Mouse (Mus musculus): ENCODE measurements around the gene Gfi1. TPM values are rescaled to one million over a fixed set of nuclear protein-coding genes. Genes with fewer than 3 reads are reported as not detected.

Gfi1 gene
- polyA plus RNA-seq, 1 experiment from 2014 or later: not detected

DNA sequence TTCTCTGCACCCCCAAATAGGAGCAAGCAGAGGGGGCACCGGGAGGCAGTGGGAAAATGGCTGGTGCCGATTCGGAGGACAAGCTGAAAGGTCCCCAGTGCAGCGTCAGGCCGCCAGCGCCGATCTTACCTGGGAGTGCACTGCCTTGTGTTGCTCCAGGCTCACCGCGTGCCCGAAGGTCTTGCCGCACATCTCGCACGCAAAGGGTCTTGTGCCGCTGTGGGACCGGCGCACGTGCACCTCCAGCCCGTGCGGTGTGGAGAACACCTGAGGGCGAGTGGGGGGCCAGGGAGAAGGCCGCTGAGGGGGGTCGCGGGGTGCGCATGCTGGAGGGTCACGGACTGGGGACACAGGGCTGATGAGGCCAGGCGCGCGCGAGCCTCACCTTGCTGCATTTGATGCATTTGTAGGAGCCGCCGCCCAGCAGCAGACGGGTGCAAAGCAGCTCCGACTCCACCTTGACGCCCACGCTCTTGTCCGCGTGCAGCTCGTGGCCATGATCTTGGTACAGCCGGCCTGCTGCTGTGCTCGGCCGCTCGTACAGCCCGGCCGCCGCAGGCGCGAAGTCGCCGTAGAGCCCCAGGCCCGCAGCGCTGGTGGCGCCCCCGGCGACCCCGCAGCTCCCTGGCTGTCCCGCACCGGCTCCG lies 4.7 kb downstream of the Gfi1 start:
- H3K9ac ChIP-seq: no peak overlapping the region
- H3K27me3 ChIP-seq: peaks cover 81% of the 10 kb centered on the region
- 2% methylated on average over 55 of the region's 58 CpGs for WGBS

GRCm38 (mm10) chr5:107720511-107720910 lies 5.3 kb downstream of the Gfi1 start:
- H3K27ac ChIP-seq (replicated peaks): no peak overlapping the region
- WGBS: 3% methylated on average over 5 of the region's 5 CpGs
- no peak overlapping the region for H3K9ac ChIP-seq
- H3K27me3 ChIP-seq: peaks cover 77% of the 10 kb centered on the region
- H3K4me3 ChIP-seq: no peak overlapping the region
- peaks cover 38% of the 10 kb centered on the region for H3K4me1 ChIP-seq (replicated peaks)
- H3K36me3 ChIP-seq: no peaks in the 10 kb centered on the region
- H3K4me2 ChIP-seq: peak overlapping the region; percentile 66
- ATAC-seq (ENCODE audit: low FRiP score, low read depth): no peak
- H3K9me3 ChIP-seq: no peaks in the 10 kb centered on the region

More for the DNA sequence above, 4.7 kb downstream of the Gfi1 start:
- Histone ChIP-seq H3K9me3 (no peaks in the 10 kb centered on the region), H3K36me3 (no peaks in the 10 kb centered on the region), H3K4me2 (peak overlapping the region; percentile 66), H3K27ac (replicated peaks) (no peak overlapping the region), H3K4me3 (peak overlapping the region; percentile 35), H3K4me1 (replicated peaks) (peaks cover 44% of the 10 kb centered on the region)
- ATAC-seq (ENCODE audit: low FRiP score, low read depth): peak; percentile 19; the same call in 1 of the 2 replicates

DNA sequence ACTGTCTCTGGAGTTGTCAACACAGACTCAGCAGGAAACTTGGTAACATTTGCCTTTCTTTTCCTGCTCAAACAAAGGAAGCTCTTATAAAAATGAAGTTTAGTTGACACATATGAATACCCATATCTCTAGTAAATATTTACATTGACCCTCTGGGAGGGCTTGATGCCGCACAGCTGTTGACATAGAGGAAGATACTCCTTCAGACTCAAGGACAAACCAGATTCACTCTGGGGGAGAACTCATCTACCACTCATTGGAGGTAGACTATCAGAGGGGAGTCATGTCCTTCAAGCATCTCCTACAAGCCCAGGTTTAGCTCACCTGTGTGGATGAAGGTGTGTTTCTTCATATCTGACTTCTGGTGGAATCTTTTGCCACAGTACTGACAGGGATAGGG lies 6.0 kb downstream of the Gfi1 start:
- H3K36me3 ChIP-seq: no peaks in the 10 kb centered on the region
- ATAC-seq (ENCODE audit: low FRiP score, low read depth): no peak
- H3K27me3 ChIP-seq: peaks cover 73% of the 10 kb centered on the region
- H3K4me2 ChIP-seq: no peak overlapping the region
- H3K9me3 ChIP-seq: no peaks in the 10 kb centered on the region
- H3K27ac ChIP-seq (replicated peaks): no peak overlapping the region
- H3K4me3 ChIP-seq: no peak overlapping the region
- H3K4me1 ChIP-seq (replicated peaks): peaks cover 31% of the 10 kb centered on the region
- H3K9ac ChIP-seq: no peak overlapping the region
- WGBS: 31% methylated on average over 1 of the region's 1 CpGs

- WGBS: 20% methylated on average over 3 of the region's 3 CpGs
- Histone ChIP-seq H3K9ac (no peak overlapping the region), H3K27me3 (peaks cover 72% of the 10 kb centered on the region), H3K4me2 (no peak overlapping the region), H3K4me1 (replicated peaks) (peaks cover 28% of the 10 kb centered on the region), H3K9me3 (no peaks in the 10 kb centered on the region), H3K36me3 (no peaks in the 10 kb centered on the region), H3K4me3 (no peak overlapping the region), H3K27ac (replicated peaks) (no peak overlapping the region)
- no peak for ATAC-seq (ENCODE audit: low FRiP score, low read depth)
Observed at GRCm38 (mm10) chr5:107719209-107719608, 6.6 kb downstream of the Gfi1 start.

GRCm38 (mm10) chr5:107717871-107718361 lies 7.9 kb downstream of the Gfi1 start:
- Histone ChIP-seq H3K4me1 (replicated peaks) (peaks cover 15% of the 10 kb centered on the region), H3K9me3 (no peaks in the 10 kb centered on the region), H3K4me3 (no peak overlapping the region), H3K9ac (no peak overlapping the region), H3K4me2 (no peak overlapping the region), H3K27me3 (peaks cover 64% of the 10 kb centered on the region), H3K36me3 (no peaks in the 10 kb centered on the region), H3K27ac (replicated peaks) (no peak overlapping the region)
- 13% methylated on average over 11 of the region's 11 CpGs for WGBS
- ATAC-seq (ENCODE audit: low FRiP score, low read depth): no peak

DNA sequence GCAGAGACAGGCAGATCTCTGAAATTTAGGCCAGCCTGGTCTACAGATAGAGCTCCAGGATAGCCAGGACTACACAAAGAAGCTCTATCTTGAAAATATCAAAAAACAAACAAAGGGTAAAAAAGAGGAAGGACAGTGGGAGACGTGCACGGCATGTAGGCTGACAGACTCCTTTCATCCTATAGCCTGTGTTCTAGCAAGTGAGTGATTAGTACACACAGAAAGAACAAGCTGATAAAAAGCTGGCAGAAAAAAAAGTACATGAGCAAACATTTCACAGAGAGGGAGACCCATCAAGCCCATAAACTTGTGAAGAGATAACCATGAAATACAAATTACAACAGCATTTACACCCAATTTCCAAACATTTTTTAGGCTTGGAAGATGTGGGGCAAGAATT lies 14.1 kb downstream of the Gfi1 start:
- ATAC-seq (ENCODE audit: low FRiP score, low read depth): no peak
- no peaks in the 10 kb centered on the region for H3K9me3 ChIP-seq
- no peak overlapping the region for H3K4me3 ChIP-seq
- peaks cover 6% of the 10 kb centered on the region for H3K27me3 ChIP-seq
- H3K4me2 ChIP-seq: no peak overlapping the region
- H3K27ac ChIP-seq (replicated peaks): no peak overlapping the region
- no peaks in the 10 kb centered on the region for H3K36me3 ChIP-seq
- no peak overlapping the region for H3K9ac ChIP-seq
- 60% methylated on average over 2 of the region's 2 CpGs for WGBS
- no peaks in the 10 kb centered on the region for H3K4me1 ChIP-seq (replicated peaks)

DNA sequence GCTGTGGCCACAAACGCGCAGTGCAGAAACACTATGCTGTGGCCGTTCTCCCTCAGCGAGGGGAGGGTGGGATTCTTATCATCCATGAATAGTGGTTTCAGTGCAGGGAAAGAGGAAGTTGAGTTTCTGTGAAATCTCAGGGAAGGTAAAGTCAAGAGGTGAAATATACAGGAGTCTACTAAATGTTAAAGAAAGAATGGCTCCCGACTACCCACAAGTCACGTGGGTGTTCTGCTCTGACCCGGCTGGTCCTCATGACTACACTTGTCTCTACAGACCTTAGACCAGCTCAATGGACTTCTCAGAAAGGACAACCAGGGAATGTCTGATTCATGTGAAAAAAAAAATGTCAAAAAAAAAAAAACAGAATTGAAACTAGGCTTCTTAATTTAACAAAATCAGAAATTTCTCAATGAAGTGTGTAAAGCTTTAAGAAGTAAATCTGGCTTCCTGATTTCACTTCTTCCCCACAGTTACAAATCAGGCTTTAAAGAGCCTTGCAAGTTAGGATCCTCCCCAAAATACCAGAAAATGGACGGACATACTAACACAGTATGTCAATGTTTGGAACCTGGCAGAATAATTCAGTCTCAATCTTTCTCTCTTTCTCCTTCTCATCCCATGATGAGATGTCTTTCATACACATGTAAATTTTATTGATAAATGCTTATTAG lies 17.6 kb downstream of the Gfi1 start:
- Histone ChIP-seq H3K27me3 (no peaks in the 10 kb centered on the region; the same call in 1 of the 2 replicates), H3K9me3 (no peaks in the 10 kb centered on the region), H3K36me3 (no peaks in the 10 kb centered on the region), H3K4me3 (no peak overlapping the region), H3K4me1 (replicated peaks) (no peaks in the 10 kb centered on the region), H3K9ac (no peak overlapping the region), H3K4me2 (no peak overlapping the region), H3K27ac (replicated peaks) (no peak overlapping the region)
- ATAC-seq (ENCODE audit: low FRiP score, low read depth): no peak
- WGBS: 92% methylated on average over 8 of the region's 8 CpGs

GRCm38 (mm10) chr5:107706262-107706661 lies 19.6 kb downstream of the Gfi1 start:
- WGBS: 77% methylated on average over 1 of the region's 1 CpGs
- no peaks in the 10 kb centered on the region for H3K36me3 ChIP-seq
- H3K9ac ChIP-seq: no peak overlapping the region
- no peak for ATAC-seq (ENCODE audit: low FRiP score, low read depth)
- H3K4me1 ChIP-seq (replicated peaks): no peaks in the 10 kb centered on the region
- no peak overlapping the region for H3K27ac ChIP-seq (replicated peaks)
- H3K27me3 ChIP-seq: no peaks in the 10 kb centered on the region
- no peak overlapping the region for H3K4me2 ChIP-seq
- no peak overlapping the region for H3K4me3 ChIP-seq
- no peaks in the 10 kb centered on the region for H3K9me3 ChIP-seq

GRCm38 (mm10) chr5:107705756-107706155 lies 20.1 kb downstream of the Gfi1 start:
- H3K9ac ChIP-seq: no peak overlapping the region
- no peak overlapping the region for H3K4me2 ChIP-seq
- no peak overlapping the region for H3K4me3 ChIP-seq
- H3K36me3 ChIP-seq: no peaks in the 10 kb centered on the region
- no peak overlapping the region for H3K27ac ChIP-seq (replicated peaks)
- 93% methylated on average over 4 of the region's 4 CpGs for WGBS
- no peak for ATAC-seq (ENCODE audit: low FRiP score, low read depth)
- H3K27me3 ChIP-seq: no peaks in the 10 kb centered on the region
- H3K4me1 ChIP-seq (replicated peaks): no peaks in the 10 kb centered on the region
- H3K9me3 ChIP-seq: no peaks in the 10 kb centered on the region

DNA sequence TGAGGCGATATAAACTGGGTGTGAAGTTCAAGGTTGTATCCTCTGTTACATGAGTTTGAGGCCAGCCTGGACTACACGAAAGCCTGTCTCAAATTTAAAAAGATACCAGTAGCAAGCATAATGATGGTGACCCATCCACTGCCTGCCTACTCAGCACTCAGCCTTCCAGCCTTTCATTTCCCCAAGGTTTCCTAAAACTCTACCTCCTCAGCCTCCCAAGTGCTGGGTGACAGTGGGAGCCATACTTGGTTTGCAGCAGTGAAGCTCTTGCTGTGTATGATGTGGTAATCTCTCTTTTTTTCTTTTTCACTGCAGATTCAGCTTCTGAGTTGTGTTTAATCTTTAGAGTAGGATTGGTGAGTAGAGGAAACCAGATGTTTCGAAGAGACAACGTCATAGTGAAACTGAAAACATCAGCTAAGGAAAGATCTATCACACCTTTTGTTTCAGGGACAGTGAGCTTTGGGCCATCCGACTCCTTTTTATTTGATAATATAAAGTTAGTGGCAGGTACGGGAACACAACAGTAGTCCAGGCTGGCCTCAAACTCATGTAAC lies 22.6 kb downstream of the Gfi1 start:
- Histone ChIP-seq H3K27ac (replicated peaks) (no peak overlapping the region), H3K4me2 (no peak overlapping the region), H3K36me3 (no peaks in the 10 kb centered on the region), H3K4me3 (no peak overlapping the region), H3K27me3 (no peaks in the 10 kb centered on the region), H3K4me1 (replicated peaks) (no peaks in the 10 kb centered on the region), H3K9ac (no peak overlapping the region), H3K9me3 (no peaks in the 10 kb centered on the region)
- ATAC-seq (ENCODE audit: low FRiP score, low read depth): no peak
- WGBS: 92% methylated on average over 6 of the region's 6 CpGs

DNA sequence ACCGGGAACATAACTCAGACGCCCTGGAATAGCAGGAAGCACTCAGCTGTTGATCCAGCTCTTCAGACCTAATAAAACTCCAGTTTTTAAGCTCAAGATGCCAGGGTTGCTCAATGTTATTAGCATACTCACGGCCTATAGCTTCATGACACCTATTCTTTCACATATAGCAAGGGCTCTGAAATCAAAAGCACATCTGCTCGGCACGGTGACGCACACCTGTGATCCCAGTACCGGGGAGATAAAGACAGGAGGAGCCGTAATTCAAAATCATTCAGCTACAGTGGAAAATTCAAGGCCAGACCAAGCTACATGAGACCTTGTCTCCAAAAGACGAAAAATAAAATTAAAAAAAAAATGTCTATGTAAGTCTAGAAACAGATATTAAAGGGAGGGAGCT lies 24.2 kb downstream of the Gfi1 start:
- 89% methylated on average over 9 of the region's 9 CpGs for WGBS
- no peak overlapping the region for H3K4me2 ChIP-seq
- no peaks in the 10 kb centered on the region for H3K27me3 ChIP-seq
- no peak overlapping the region for H3K4me3 ChIP-seq
- no peak overlapping the region for H3K9ac ChIP-seq
- ATAC-seq (ENCODE audit: low FRiP score, low read depth): no peak
- H3K27ac ChIP-seq (replicated peaks): no peak overlapping the region
- no peaks in the 10 kb centered on the region for H3K36me3 ChIP-seq
- no peaks in the 10 kb centered on the region for H3K9me3 ChIP-seq
- H3K4me1 ChIP-seq (replicated peaks): no peaks in the 10 kb centered on the region

- H3K4me3 ChIP-seq: no peak overlapping the region
- H3K9me3 ChIP-seq: no peaks in the 10 kb centered on the region
- H3K4me1 ChIP-seq (replicated peaks): no peaks in the 10 kb centered on the region
- H3K4me2 ChIP-seq: no peak overlapping the region
- H3K27ac ChIP-seq (replicated peaks): no peak overlapping the region
- WGBS: 94% methylated on average over 10 of the region's 10 CpGs
- H3K27me3 ChIP-seq: no peaks in the 10 kb centered on the region
- H3K36me3 ChIP-seq: no peaks in the 10 kb centered on the region
- no peak for ATAC-seq (ENCODE audit: low FRiP score, low read depth)
- no peak overlapping the region for H3K9ac ChIP-seq
Observed at GRCm38 (mm10) chr5:107700873-107701272, 25.0 kb downstream of the Gfi1 start.

Measured in hindbrain, embryonic 15.5 days (tissue).